Mouse (Mus musculus): ENCODE measurements around the gene Hes6. TPM values are rescaled to one million over a fixed set of nuclear protein-coding genes. Genes with fewer than 3 reads are reported as not detected.

Gene Hes6
- 200 and 203 TPM in 2 replicates for polyA plus RNA-seq (2012; rRNA removed)

DNA sequence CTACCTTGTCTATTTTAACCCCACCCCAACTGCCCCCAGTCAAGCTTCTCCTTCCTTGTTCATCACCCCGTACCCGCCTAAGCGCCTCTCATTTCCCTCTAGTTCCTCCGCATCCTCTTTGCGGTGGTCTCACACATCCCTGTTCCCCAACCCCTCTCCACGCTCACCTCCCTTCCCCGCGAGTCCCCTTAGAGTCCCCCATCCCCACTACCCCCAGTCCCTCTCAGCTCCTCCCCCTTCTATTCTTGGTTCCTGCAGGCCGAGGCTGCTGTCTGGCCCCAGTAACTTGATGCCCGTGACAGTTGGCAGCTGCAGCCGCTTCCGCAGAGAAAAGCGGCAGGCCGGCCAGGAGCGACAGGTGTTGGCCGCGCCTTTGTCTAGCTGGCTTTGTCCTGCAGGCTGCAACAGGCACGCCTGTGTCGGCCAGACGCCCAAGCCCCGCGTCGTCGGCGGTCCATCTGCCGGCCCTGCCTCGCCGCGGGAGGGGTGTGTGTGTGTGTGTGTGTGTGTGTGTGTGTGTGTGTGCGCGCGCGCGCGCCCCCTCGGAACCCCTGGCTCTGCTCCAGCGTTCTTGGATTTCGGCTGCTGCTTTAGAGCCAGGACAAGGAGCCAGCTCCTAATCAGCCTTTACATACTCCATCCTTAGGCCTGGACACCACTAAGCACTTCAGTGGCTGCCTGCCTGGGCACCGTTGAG, at the start of gene Hes6:
Gene Hes6 (minus strand): TSS at position 141 of the 697 bp plus-strand sequence.
- TF ChIP-seq POLR2A (IDR thresholded peaks at IDR 0.05; ENCODE audit: control insufficient read depth, extremely low read depth, insufficient read depth, low read length, poor library complexity) (0 out of 2 replicates have a peak, but pooled peaks have one; percentile 23), CTCF (IDR thresholded peaks at IDR 0.05; ENCODE audit: borderline replicate concordance, control insufficient read depth, extremely low read depth, insufficient read depth, low read length, poor library complexity) (no peak)
- Histone ChIP-seq H3K27ac (ENCODE audit: control insufficient read depth, insufficient read depth, low read length) (peak within 1 kb of the TSS; percentile 78), H3K36me3 (ENCODE audit: control insufficient read depth, insufficient read depth, low read length) (no peaks in the 10 kb centered on the region), H3K27me3 (ENCODE audit: control insufficient read depth, insufficient read depth, low read length) (no peaks in the 10 kb centered on the region), H3K4me1 (replicated peaks; ENCODE audit: control insufficient read depth, insufficient read depth, low read length) (peaks cover 20% of the 10 kb centered on the region), H3K4me3 (ENCODE audit: control insufficient read depth, insufficient read depth, low read length) (peak within 1 kb of the TSS; percentile 81)
- peak; percentile 56 for DNase-seq
- WGBS, result under 1% methylated on average over 39 of the region's 39 CpGs

DNA sequence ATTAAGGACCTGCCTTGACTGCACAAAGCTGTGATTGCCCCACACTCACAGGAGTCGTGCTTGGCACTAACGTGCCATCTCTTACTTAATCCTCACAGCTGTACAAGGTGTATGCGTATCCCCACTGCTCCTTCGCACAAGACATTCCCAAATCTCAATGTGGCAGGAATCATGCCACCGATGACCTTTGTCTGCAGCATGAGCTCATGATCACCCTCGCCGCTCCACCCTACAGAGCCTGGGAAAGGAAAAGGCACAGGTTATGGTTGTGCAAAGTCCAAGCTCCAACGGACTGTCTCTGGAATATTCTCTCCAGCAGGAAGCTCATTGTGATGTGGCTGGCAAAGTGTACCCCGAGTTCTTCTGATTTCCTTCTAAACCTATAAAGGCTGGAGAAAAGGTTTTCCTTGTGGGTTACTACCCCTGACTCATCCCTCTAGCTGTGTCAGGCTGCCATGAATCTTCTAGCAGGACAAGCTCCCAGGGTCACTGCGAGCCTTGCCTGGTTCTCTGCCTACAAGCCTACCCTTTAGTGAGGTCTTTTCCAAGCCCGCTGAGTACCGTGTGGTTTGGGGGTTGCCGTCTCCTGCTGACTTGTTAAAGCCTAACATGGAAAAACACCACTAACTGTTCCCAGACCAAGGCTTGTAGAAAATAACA, 49.6 kb upstream of the Hes6 start:
- Histone ChIP-seq H3K27me3 (ENCODE audit: control insufficient read depth, insufficient read depth, low read length) (no peaks in the 10 kb centered on the region), H3K27ac (ENCODE audit: control insufficient read depth, insufficient read depth, low read length) (no peak overlapping the region), H3K4me3 (ENCODE audit: control insufficient read depth, insufficient read depth, low read length) (no peak overlapping the region), H3K4me1 (replicated peaks; ENCODE audit: control insufficient read depth, insufficient read depth, low read length) (peaks cover 7% of the 10 kb centered on the region), H3K36me3 (ENCODE audit: control insufficient read depth, insufficient read depth, low read length) (no peaks in the 10 kb centered on the region)
- no peak for DNase-seq
- TF ChIP-seq POLR2A (IDR thresholded peaks at IDR 0.05; ENCODE audit: control insufficient read depth, extremely low read depth, insufficient read depth, low read length, poor library complexity) (no peak), CTCF (IDR thresholded peaks at IDR 0.05; ENCODE audit: borderline replicate concordance, control insufficient read depth, extremely low read depth, insufficient read depth, low read length, poor library complexity) (no peak)
- WGBS, result 92% methylated on average over 13 of the region's 13 CpGs

DNA sequence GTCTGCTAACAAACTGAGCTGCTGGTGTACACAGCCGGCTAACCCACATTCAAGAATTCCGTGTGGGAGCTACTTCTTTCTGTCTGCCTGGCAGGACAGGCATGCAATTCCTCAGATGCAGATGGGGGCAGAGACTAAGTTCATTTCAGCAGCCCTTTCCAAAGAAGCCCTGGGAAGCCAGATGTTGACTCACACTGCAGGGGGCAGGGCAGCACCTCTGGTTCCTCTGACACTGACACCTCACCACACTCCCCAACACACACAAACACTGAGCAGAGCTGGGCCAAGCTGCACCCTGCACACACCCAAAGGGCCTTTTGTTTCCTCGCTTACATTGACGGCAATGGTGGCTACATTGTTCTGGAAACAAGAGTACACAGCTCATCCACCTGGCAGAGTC, 46.7 kb upstream of the Hes6 start:
- DNase-seq, result no peak
- no peak overlapping the region for H3K4me3 ChIP-seq (ENCODE audit: control insufficient read depth, insufficient read depth, low read length)
- no peak for TF ChIP-seq CTCF (IDR thresholded peaks at IDR 0.05; ENCODE audit: borderline replicate concordance, control insufficient read depth, extremely low read depth, insufficient read depth, low read length, poor library complexity)
- TF ChIP-seq POLR2A (IDR thresholded peaks at IDR 0.05; ENCODE audit: control insufficient read depth, extremely low read depth, insufficient read depth, low read length, poor library complexity), result no peak
- WGBS, result 80% methylated on average over 4 of the region's 4 CpGs
- H3K27ac ChIP-seq (ENCODE audit: control insufficient read depth, insufficient read depth, low read length), result no peak overlapping the region
- H3K27me3 ChIP-seq (ENCODE audit: control insufficient read depth, insufficient read depth, low read length), result no peaks in the 10 kb centered on the region
- H3K36me3 ChIP-seq (ENCODE audit: control insufficient read depth, insufficient read depth, low read length), result no peaks in the 10 kb centered on the region
- peaks cover 13% of the 10 kb centered on the region for H3K4me1 ChIP-seq (replicated peaks; ENCODE audit: control insufficient read depth, insufficient read depth, low read length)

DNA sequence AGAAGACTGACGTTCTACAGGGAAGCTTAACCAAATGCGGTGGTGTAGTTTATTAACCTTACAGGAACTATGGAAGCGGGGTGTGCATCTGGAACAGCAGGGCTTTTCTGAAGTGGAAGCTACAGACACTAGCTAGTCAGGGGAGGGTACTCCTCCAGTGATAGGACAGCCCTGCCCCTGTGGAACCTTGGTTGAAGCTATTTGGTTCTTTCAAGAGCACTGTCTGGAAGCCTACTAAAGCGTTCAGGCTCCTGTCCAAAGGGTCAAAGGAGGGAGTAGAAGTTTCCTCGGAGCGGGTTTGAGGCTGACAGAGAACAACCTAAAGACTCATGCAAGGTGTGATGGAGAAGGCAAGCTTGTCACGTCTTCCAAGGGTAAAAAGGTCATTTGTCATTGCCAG, 46.2 kb upstream of the Hes6 start:
- H3K4me3 ChIP-seq (ENCODE audit: control insufficient read depth, insufficient read depth, low read length), result no peak overlapping the region
- H3K27ac ChIP-seq (ENCODE audit: control insufficient read depth, insufficient read depth, low read length), result no peak overlapping the region
- WGBS, result 38% methylated on average over 7 of the region's 7 CpGs
- no peaks in the 10 kb centered on the region for H3K36me3 ChIP-seq (ENCODE audit: control insufficient read depth, insufficient read depth, low read length)
- H3K4me1 ChIP-seq (replicated peaks; ENCODE audit: control insufficient read depth, insufficient read depth, low read length), result peaks cover 13% of the 10 kb centered on the region
- DNase-seq, result no peak
- TF ChIP-seq CTCF (IDR thresholded peaks at IDR 0.05; ENCODE audit: borderline replicate concordance, control insufficient read depth, extremely low read depth, insufficient read depth, low read length, poor library complexity) (no peak), POLR2A (IDR thresholded peaks at IDR 0.05; ENCODE audit: control insufficient read depth, extremely low read depth, insufficient read depth, low read length, poor library complexity) (no peak)
- no peaks in the 10 kb centered on the region for H3K27me3 ChIP-seq (ENCODE audit: control insufficient read depth, insufficient read depth, low read length)

DNA sequence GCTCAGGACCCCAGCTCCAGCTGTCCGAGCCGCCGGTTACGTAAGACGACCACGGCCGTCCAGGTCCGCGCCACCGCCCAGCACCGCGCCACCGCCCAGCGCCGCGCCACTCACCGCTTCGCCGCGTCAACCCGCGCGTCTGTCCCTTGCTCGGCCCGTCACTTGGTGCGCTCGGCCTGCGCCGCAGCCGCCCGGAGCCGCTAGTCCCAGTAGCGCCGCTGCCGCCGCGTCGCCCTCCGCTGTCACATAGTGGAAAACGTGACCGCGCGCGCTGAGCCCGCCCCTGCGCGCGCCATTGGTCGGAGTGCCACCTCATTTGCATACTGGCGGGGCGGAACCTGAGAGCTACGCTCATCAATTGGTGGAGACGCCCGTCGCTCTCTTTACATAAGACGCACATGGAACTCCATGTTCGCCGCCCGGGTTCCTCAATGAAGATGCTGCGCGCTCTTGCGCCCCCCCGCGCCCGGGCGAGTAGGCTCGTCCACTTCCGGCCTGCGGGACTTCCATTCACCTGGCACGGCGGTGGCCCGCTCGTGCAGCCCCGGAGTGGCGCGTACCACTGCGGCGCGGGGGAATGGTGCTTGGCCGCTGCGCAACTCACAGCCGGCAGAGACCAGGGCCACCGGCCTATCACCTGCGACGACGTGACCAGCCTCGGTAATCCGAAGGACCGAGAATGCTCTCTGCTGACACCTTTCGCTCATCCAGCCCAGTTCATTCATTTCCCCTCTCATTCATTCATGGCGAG, 45.4 kb upstream of the Hes6 start, which contains the start of gene Per2:
Gene Per2 (minus strand): TSS at position 266 of the 751 bp plus-strand sequence.
- no peaks in the 10 kb centered on the region for H3K27me3 ChIP-seq (ENCODE audit: control insufficient read depth, insufficient read depth, low read length)
- TF ChIP-seq CTCF (IDR thresholded peaks at IDR 0.05; ENCODE audit: borderline replicate concordance, control insufficient read depth, extremely low read depth, insufficient read depth, low read length, poor library complexity), result peak; percentile 53; the same call in 1 of the 2 replicates
- 0 out of 2 replicates have a peak, but pooled peaks have one; percentile 25 for TF ChIP-seq POLR2A (IDR thresholded peaks at IDR 0.05; ENCODE audit: control insufficient read depth, extremely low read depth, insufficient read depth, low read length, poor library complexity)
- peak within 1 kb of the TSS; percentile 51 for H3K4me3 ChIP-seq (ENCODE audit: control insufficient read depth, insufficient read depth, low read length)
- DNase-seq, result peak; percentile 100
- peaks cover 13% of the 10 kb centered on the region for H3K4me1 ChIP-seq (replicated peaks; ENCODE audit: control insufficient read depth, insufficient read depth, low read length)
- under 1% methylated on average over 91 of the region's 91 CpGs for WGBS
- H3K36me3 ChIP-seq (ENCODE audit: control insufficient read depth, insufficient read depth, low read length), result no peaks in the 10 kb centered on the region
- H3K27ac ChIP-seq (ENCODE audit: control insufficient read depth, insufficient read depth, low read length), result no peak within 1 kb of the TSS

DNA sequence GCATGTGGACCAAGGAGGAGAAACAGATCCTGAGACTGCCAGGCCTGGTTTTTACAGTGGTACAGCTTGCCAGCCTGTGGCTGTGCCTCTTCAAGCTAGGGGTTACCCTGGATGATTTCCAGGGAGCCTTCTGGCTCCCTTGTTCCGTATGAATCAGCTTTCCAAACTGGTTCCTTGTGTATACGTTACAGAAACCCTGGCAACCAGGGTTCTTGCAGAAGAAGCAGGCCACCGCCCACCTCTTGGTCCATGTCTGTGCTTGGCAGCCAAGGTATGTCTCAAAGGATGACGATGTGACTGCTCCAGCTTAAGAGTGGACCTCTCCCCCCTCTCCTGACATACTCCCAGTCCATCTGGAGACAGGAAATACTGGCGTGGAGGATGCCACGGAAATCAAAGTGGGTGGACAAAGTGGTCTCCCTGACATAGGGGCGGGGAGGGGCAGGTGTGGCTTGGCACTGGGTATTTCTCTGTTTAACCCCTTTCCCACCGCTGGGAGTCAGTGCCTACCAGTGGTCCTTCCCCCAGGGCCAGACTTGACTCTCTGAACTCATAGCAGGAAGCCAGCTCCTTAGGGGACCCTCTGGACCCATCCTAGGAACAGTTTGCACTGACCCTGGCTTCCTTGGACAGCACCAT, 44.5 kb upstream of the Hes6 start:
- TF ChIP-seq POLR2A (IDR thresholded peaks at IDR 0.05; ENCODE audit: control insufficient read depth, extremely low read depth, insufficient read depth, low read length, poor library complexity), result no peak
- TF ChIP-seq CTCF (IDR thresholded peaks at IDR 0.05; ENCODE audit: borderline replicate concordance, control insufficient read depth, extremely low read depth, insufficient read depth, low read length, poor library complexity), result no peak
- Histone ChIP-seq H3K27me3 (ENCODE audit: control insufficient read depth, insufficient read depth, low read length) (no peaks in the 10 kb centered on the region), H3K36me3 (ENCODE audit: control insufficient read depth, insufficient read depth, low read length) (no peaks in the 10 kb centered on the region), H3K4me3 (ENCODE audit: control insufficient read depth, insufficient read depth, low read length) (peak overlapping the region; percentile 51), H3K4me1 (replicated peaks; ENCODE audit: control insufficient read depth, insufficient read depth, low read length) (peaks cover 13% of the 10 kb centered on the region), H3K27ac (ENCODE audit: control insufficient read depth, insufficient read depth, low read length) (no peak overlapping the region)
- peak; percentile 25 for DNase-seq
- WGBS, result 47% methylated on average over 8 of the region's 8 CpGs
